Mouse (Mus musculus): ENCODE data around the gene Ankfy1.

DNA sequence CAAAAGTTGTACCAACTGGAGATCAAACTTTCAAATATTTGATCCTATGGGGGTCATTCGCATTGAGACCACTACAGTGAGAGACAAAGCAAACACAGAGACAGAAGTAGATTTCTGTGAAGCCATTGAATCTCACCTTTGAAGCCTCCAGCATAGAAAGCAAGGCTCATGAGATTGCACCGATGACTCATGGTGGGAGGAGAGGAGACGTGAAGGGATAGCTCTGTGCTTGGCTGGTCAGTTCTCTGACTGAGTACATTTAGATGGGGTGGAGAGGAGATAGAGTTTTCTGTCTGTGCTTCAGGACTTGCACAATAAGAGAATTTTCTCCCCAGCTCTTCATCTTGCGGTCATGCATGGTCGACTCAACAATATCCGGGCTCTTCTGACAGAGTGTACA, 69.8 kb downstream of the Ankfy1 start:
- TF ChIP-seq CTCF (conservative IDR thresholded peaks at IDR 0.05; ENCODE audit: low read length) (no peak), POU5F1 (IDR thresholded peaks at IDR 0.05; ENCODE audit: borderline replicate concordance, low read length) (no peak), NANOG (IDR thresholded peaks at IDR 0.05; ENCODE audit: borderline replicate concordance, low read length) (no peak)
